Mouse (Mus musculus) spleen, postnatal 36 days (tissue): Measurements from ENCODE around the gene Nt5c.
"Not testable (repeated sequence)": the region's sequence is repeated elsewhere in the genome, so short reads cannot be mapped to it uniquely, and the experiment has no call there.

Source experiments
- DNase-seq, 2 experiments: peaks; one replicate each; pipeline ENCODE4 v3.0.0; 2022; ENCODE audit warnings: low spot score in 2 of 2, mixed read lengths in 1 of 2

Gene Nt5c

DNA sequence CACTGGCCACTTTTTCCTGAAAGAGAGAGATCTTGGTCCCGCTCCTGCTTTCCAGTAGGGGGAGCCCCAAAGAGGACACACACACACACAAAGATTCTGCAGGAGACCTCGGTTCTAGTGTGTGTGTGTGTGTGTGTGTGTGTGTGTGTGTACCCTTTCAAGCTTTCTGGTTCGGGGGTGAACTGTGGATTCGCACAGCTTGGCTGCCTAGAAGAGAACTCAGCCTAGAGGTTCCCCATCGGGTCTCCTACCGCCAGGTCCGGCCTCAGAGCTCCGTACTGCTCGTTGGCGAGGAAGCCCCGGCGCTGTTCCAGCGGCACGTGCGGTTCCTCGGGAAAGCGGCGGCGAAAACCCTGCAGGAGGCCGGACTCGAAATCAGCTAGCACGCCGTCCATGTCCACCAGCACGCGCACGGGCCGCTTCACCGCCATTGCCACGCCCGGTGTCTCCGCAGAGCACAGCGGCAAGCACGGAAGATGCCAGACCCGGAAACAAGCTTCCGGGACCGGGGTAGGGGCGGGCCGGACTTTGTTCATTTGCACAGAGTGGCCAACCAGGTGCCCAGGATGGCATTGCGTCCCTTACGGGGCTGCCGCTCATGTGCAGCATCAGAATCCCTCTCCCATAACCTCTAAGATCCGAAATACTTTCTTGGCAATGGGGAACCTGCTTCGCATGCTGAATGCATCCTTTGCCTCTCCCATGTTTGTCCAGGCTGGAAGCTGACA is at the start of gene Nt5c:
Gene Nt5c, minus strand, starts transcription at position 507 of the 728 bp plus-strand sequence.
- DNase-seq, result peak; percentile 89 to 91

DNA sequence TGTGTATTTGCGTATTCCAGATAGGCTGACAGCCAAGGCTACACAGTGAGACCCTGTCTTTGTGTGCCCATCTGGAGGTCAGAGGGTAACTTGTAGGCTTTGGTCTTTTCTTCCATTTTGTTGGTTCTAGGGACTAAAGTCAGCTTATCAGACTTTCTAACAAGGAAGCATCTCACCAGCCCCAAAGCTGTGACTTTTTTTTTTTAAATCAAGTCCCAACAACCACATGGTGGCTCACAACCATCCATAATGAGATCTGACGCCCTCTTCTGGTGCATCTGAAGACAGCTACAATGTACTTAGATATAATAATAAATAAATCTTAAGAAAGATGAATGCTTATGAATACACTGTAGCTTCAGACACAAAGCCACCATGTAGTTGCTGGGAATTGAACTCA is 46.4 kb upstream of the Nt5c start:
- DNase-seq, result peak in 1 of 2 experiments; percentile 19

GRCm38 (mm10) chr11:115536856-115537568 is 45.4 kb upstream of the Nt5c start:
- DNase-seq, result no peak

- peak; percentile 98 for DNase-seq
Measured at GRCm38 (mm10) chr11:115536038-115536681, 44.5 kb upstream of the Nt5c start, which contains the start of gene Sumo2. TSS of gene Sumo2 (minus strand) at chr11:115536276.

DNA sequence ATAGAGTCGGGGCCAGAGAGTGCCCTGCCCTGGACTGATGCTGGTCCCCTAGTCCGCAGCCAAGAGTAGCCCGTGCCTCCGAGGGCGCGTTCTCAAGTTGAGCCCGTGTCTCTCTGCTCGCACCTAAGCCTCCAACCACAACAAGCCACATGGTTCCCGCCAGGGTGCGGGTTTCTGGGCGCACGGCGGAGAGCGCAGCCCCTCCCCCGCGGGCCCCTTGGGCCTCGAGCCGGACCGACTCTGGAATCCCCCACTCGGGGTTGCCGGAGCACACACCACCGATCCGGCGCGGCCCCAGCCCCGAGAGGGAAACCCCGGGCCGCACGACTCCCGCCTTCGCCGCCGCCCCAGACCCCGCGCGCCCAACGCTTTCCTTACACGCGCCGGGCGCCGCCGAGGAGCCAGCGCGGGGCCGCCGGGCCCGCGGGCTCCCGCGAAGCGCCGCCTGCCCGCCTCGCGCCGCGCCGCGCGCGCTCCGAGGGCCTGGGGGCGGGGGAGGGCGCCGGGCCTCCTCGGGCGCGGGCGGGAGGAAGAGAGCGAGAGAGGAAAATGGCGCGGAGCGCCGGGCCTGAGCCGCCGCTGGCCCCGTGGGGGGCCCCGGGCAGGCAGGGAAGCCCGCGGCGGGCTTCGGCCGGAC is 43.9 kb upstream of the Nt5c start:
- peak; percentile 62 to 67 for DNase-seq

DNA sequence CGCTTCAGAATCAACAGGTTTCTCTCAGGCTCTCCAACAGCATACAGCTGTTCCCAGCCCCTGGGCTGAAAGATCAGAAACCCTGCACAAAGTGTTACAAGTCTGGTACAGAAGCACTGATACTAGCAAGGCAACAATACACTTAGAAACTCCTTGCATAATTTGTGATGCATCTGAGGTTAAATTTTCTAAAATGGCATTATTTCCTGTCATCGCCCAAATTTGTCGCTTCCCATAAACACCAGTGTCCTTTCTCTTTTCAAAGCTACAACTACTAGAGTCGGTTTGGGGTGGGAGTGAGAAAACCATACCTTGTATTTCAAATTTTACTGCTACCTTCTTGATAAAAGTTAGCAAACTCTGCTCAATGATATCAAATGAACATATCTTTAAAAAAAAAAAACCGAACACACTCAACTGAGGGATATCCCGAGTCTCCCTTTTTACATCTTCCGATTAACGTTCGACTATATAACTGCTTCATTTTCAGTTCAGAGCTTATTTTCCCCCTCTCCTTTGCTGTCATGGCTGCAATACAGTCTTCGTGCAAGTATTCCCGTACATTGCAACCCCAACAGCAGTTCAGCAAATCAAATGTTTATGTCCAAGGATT is 43.2 kb upstream of the Nt5c start:
- DNase-seq, result no peak

DNA sequence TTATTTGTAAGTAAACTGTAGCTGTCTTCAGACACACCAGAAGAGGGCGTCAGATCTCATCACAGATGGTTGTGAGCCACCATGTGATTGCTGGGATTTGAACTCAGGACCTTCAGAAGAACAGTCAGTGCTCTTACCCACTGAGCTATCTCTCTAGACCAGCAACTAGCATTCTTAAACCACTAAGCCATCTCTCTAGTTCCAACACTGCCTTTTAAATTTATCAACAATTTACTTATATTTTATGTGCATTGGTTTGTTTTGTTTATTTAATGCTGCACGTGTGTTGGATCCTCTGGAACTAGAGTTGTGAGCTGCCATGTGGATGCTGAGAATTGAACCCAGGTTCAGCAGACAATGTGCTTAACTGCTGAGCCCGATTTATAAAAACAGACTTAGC is 34.8 kb upstream of the Nt5c start:
- not testable (repeated sequence) for DNase-seq

GRCm38 (mm10) chr11:115522703-115523102 is 31.0 kb upstream of the Nt5c start:
- DNase-seq, result no peak

DNA sequence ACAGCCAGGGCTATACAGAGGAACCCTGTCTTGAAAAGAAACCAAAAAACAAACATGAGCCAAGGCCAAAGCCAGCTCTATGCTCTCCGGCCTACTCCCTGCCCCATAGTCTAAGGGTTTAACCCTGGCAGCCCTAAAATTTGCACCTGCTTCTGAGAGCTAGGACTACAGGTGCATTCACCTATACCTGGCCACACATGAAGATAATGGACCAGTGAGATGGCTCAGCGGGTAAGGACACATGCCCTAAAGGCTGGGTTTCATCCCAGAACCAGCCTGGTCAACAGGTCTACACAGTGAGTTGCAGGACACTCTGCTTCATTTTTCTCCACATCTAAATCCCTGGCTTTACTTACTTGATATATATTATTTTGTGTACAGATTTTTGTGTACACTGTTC is 30.6 kb upstream of the Nt5c start:
- no peak for DNase-seq

GRCm38 (mm10) chr11:115521080-115521479 is 29.4 kb upstream of the Nt5c start:
- DNase-seq, result no peak

- DNase-seq, result no peak
Measured at GRCm38 (mm10) chr11:115520218-115520617, 28.6 kb upstream of the Nt5c start.

DNA sequence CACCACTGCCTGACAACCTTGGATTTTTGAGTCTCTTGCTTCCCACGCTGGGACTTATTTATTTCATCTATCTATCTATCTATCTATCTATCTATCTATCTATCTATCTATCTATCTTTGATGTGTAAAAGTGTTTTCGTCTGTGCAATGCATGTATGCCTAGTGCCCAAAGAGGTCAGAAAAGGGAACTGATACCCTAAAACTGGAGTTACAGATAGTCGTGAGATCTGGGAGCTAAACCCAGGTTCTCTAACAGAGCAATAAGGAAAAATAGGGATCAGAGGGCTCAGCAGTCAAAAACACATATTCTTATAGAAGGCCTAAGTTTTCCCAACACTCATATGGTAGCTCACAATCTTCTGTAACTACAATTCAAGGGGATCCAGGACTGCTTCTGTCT is 27.9 kb upstream of the Nt5c start:
- DNase-seq, result no peak

DNA sequence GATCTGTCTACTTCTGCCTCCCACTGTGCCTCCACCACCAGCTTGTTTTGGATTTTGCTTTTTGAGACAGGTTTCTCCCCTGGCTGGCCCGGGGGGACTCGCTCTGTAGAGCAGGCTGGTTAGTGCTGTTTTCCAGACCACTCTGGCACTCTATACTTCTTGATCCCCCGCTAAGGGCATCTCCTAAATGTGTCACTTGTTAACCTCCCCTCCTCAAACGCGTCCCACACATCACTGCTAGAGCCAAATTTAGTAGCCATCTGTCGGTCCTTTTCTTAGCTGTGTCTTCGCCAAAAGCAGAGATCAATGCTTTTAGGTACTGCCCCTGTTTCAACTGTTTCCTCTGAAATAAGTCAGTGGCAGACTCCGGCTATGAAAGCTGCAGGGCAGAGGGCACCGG is 27.0 kb upstream of the Nt5c start:
- no peak for DNase-seq

DNA sequence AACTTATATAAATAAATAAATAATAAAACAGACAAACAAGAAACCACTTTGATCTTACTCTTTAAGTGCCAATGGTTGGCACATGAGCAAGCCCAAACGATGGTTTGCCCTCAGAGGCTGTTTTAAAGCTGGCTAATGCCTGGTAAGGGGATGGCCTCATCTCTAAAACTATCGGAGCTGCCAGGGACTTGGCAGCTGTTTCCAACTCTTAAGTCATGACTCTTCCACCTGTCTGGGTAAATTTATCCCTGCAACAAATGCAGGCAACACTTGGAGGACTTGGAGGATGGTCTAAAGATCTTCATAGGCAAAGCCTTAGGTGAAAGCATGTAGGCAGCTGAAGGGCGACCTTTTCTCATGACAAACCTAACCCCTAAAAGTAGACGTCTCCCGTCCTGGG is 25.3 kb upstream of the Nt5c start:
- no peak for DNase-seq

DNA sequence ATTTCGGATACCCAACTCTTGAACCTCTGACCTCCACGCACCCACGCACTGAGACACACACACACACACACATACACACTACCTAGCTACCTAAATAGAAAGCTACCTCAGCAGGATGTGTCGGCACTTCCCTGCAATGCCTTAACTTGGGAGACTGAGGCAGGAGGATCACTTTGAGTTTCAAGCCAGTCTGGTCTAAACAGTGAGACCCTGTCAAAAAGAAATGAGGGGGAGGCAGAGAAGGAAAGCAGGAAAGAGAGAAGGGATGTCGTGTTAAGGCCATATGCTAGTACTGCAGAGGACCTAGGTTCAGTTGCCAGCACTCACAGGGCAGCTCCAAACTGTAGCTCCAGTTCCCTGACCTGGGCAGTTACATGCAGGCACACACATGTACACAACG is 23.4 kb upstream of the Nt5c start:
- DNase-seq, result no peak

GRCm38 (mm10) chr11:115514238-115514663 is 22.6 kb upstream of the Nt5c start, which contains the start of gene Jpt1:
TSS of gene Jpt1 (minus strand) at chr11:115514387.
- DNase-seq, result peak; percentile 96 to 98

- DNase-seq, result peak; percentile 43 to 55
Measured at GRCm38 (mm10) chr11:115513271-115514237, 21.9 kb upstream of the Nt5c start.

GRCm38 (mm10) chr11:115512407-115513183 is 20.9 kb upstream of the Nt5c start:
- peak; percentile 74 to 79 for DNase-seq

- DNase-seq, result no peak
Measured at GRCm38 (mm10) chr11:115512004-115512403, 20.3 kb upstream of the Nt5c start.

DNA sequence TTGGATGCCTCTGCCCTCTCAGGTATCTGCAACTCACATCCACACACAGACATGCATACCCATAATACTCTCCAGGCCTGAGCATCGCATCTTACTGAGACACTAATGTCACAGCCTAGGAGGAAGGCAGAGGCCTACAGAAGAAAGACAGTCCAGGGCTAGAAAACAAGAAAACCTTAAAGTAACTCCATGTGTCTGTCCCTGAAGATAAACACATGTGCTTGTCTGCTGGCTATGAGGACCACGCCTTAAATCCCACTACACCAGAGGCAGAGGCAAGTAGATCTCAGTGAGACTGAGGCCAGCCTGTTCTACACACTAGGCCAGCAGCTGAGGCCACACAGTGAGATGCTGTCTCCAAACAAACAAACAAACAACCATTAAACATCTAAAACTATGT is 19.5 kb upstream of the Nt5c start:
- DNase-seq, result peak in 1 of 2 experiments; percentile 42
